Mouse (Mus musculus) urinary bladder, postnatal 10 days (tissue): Measurements from ENCODE around the gene Agrn.
"Not testable (repeated sequence)": the region's sequence is repeated elsewhere in the genome, so short reads cannot be mapped to it uniquely, and the experiment has no call there.

Experiments
- DNase-seq: peaks from one replicate; pipeline ENCODE4 v3.0.0; 2022; ENCODE audit warnings: low spot score

Agrn gene

GRCm38 (mm10) chr4:156150887-156151286 is 46.4 kb downstream of the Agrn start:
- not testable (repeated sequence) for DNase-seq

DNA sequence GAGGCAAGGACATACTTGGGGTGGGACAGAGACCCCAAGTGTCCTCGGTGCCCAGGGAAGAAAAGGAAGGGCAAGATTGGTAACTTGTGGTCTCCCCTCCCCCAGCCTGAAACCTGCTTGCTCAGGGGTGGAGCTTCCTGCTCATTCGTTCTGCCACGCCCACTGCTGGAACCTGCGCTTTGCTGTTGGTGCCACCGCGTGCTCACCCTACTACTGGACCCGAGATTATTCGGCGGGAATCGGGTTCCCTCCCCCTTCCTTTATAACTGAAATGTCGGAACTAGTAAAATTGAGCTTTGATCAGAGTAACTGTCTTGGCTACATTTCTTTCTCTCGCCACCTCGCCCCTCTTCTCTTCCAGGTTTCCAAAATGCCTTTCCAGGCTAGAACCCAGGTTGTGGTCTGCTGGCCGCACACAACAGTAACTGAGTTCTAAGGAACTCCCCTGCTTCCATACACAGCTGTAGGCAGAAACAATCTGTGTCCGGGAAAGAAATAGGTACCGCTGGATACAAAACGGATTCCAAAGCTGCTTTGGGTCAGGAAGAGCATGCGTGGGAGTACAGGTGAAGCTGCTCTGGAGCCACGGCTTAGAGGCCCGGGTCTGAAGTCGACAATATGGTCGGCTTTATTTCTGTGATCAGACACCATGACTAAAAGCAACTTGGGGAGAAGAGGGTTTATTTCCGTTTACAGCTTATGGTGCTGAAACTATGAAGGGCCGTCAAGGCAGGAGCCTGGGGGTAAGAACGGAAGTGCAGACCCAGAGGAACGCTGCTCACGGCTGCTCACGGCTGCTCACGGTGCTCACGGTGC is 60.8 kb downstream of the Agrn start:
- DNase-seq: no peak

GRCm38 (mm10) chr4:156135801-156136200 is 61.5 kb downstream of the Agrn start:
- DNase-seq: no peak

DNA sequence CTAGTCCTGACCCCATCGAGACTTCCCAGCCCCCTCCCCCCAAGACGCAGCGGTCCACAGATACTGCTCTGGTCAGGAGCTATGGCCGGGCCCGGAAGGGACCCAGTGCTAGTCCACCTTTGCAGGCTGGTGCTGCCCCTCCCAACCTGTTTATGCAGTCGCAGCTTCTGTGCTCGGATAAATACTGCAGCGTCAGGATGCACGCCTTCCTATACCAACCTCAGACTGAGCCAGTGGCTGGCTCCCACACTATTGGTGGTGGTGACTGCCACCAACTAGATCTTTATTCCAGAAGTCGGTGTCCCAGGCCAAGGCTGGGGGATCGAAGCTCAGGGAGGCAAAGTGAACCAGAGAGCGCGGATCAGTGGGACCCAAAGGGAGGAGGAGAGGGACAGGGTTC is 62.2 kb downstream of the Agrn start:
- no peak for DNase-seq

- DNase-seq: no peak
Measured at GRCm38 (mm10) chr4:156133943-156134605, 63.2 kb downstream of the Agrn start.

DNA sequence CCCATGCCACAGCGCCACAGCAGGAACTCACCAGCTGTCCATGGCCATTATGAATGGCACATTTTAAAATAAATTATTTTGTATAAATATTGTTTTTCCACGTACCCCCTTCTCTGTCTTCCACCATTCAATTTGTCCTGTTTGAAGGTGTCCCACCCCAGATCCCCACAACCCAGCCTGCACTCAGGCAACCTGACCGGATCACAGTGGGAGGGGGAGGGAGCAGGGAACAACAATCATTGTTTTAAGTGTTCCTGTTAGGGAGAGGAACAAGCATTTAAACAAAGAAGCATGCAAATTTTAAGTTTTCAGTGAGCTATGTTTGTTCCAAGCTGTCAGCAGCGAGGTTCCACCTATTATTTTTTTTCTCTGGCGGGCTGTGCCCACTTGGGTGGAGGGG is 64.0 kb downstream of the Agrn start:
- no peak for DNase-seq

GRCm38 (mm10) chr4:156130940-156131339 is 66.3 kb downstream of the Agrn start:
- DNase-seq: no peak

DNA sequence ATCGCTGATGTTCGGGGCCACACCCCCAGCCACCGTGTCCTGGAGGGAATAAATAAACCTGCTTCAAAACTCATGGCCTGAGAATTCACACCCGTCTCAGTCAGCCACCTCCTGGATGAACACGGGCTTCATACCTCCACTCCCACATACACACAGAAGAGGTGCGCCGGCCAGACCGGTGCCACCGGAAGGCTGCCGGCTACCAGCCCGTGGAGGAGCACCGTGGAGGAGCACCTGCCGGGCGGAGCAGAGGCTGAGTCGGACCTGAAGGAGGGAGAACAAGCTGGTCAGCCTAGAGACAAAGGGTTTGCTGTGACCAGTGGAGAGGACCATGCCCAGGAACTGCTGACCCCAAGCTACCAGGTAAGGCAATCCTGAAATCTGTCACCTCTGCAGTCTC is 66.9 kb downstream of the Agrn start, which contains the start of gene Rnf223:
TSS of gene Rnf223 (plus strand) at position 78 of the 400 bp plus-strand sequence.
- DNase-seq: no peak

- no peak for DNase-seq
Measured at GRCm38 (mm10) chr4:156128746-156129145, 68.5 kb downstream of the Agrn start.

DNA sequence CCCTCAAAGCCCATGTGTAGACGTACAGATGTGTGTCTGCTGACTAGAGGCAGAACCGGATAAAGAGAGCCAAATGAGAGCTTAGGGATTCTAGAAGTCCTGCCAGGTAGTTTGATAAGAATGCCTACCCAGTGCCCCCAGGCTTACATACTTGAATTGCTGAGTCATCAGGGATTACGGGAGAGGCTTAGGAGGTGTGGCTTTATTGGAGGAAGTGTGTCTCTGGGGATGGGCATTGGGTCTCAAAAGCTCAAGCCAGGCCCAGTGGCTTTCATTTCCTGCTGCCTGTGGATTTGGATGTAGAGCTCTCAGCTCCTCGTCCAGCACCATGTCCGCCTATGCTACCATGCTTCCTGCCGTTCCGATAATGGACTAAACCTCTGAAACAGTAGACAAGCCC is 70.4 kb downstream of the Agrn start:
- DNase-seq: no peak

GRCm38 (mm10) chr4:156125393-156125792 is 71.9 kb downstream of the Agrn start:
- DNase-seq: no peak

GRCm38 (mm10) chr4:156124077-156124476 is 73.2 kb downstream of the Agrn start:
- DNase-seq: no peak
